Comparison of ENCODE assay signal across 12 mouse cellular contexts in the genomic region with DNA sequence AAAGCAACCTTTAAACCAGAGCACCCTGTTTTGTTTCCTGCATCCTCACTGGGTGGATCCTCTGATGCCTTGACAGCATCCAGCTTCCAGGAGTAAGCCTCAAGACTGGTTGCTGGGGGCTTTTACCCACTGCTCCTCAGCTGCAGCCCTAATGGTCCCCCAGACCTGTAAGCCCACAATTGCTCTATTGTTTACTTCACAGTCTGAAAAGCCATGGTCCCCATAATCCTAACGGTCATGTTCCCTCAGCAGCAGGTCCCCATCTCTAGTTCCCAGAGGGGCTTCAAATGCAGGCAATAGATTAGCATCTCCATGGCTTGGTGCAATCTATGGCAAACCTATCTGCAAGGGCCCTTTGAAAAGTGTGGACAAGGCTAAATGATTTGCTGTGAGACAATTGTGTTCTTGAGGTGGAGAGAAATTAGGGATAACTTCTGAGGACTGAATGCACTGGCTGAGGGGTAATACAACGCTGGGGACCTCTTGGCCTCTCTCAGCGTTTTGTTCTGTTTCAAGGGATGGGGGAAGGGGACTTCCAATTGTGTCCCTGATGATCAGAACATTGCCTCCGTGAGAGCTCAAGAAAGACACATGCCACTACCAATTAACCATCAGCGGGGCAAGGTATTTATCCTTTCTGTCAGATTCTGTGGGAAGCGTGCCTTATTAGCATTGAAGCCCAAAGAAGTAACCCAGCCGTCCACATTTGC.
DNase-seq lines count a peak whose midpoint lies in the region; ATAC-seq and TF ChIP-seq lines count a peak whose summit lies in the region.
"Had no signal": no experiment of that assay in that cellular context is flagged by ENCODE, and none has a peak within 500 bp of the region (broad histone marks: within the 10 kb centered on the region; RNA-seq: fewer than 3 reads in every experiment).

No protein-coding gene starts in this region.

- no peak overlapping the region for H3K9ac ChIP-seq in heart, adult 2 months (ENCODE audit: low read depth, low read length)
- H3K9ac ChIP-seq in liver, adult 2 months (ENCODE audit: low read depth, low read length) = no peak overlapping the region
- no peak overlapping the region for H3K9ac ChIP-seq in liver, embryonic 12.5 days
- no peak overlapping the region for H3K9ac ChIP-seq in embryonic facial prominence, embryonic 14.5 days (ENCODE audit: low read depth, low read length)
- H3K9ac ChIP-seq: embryonic facial prominence, embryonic 15.5 days; limb, embryonic 15.5 days; lung, embryonic 14.5 days had no signal

- H3K27ac ChIP-seq in heart, adult 2 months = peak overlapping the region; percentile 67
- H3K27ac ChIP-seq in liver, adult 2 months (replicated peaks; ENCODE audit: insufficient read depth, low read depth, low read length) = peak overlapping the region; percentile 62
- no peak overlapping the region for H3K27ac ChIP-seq in liver, embryonic 12.5 days
- no peak overlapping the region for H3K27ac ChIP-seq in embryonic facial prominence, embryonic 14.5 days (replicated peaks; ENCODE audit: low read depth, low read length)
- H3K27ac ChIP-seq: embryonic facial prominence, embryonic 15.5 days; limb, embryonic 15.5 days had no signal

- no peak for TF ChIP-seq CTCF in heart, adult 2 months (IDR thresholded peaks at IDR 0.05)
- TF ChIP-seq CTCF in liver, adult 2 months (IDR thresholded peaks at IDR 0.05; ENCODE audit: low read depth, low read length) = no peak

- no peak for DNase-seq in heart, adult 2 months
- no peak for DNase-seq in heart, postnatal 4 days
- DNase-seq in liver, adult 2 months (ENCODE audit: extremely low read depth, low read depth, low spot score) = no peak
- DNase-seq in embryo, embryonic 10 days (ENCODE audit: low spot score) = peak; percentile 65
- peak; percentile 41 for DNase-seq in embryonic facial prominence, embryonic 14.5 days (ENCODE audit: low spot score)
- DNase-seq in left cerebral cortex, postnatal 4 days = no peak
- DNase-seq: right cerebral cortex, postnatal 14 days had no signal

- no peaks in the 10 kb centered on the region for H3K27me3 ChIP-seq in heart, adult 2 months (ENCODE audit: control insufficient read depth, insufficient read depth, low read length)
- H3K27me3 ChIP-seq in liver, adult 2 months (ENCODE audit: control insufficient read depth, insufficient read depth, low read length) = no peaks in the 10 kb centered on the region
- peaks cover 6% of the 10 kb centered on the region; the same call in 1 of the 2 replicates for H3K27me3 ChIP-seq in liver, embryonic 12.5 days (replicated peaks)
- H3K27me3 ChIP-seq in embryonic facial prominence, embryonic 14.5 days (replicated peaks; ENCODE audit: control insufficient read depth, insufficient read depth, low read length) = no peaks in the 10 kb centered on the region

- H3K9me3 ChIP-seq in liver, embryonic 12.5 days (replicated peaks) = no peaks in the 10 kb centered on the region
- H3K9me3 ChIP-seq in embryonic facial prominence, embryonic 14.5 days (ENCODE audit: control insufficient read depth, low read length) = no peaks in the 10 kb centered on the region
- H3K9me3 ChIP-seq: embryonic facial prominence, embryonic 15.5 days; limb, embryonic 15.5 days had no signal

- H3K4me3 ChIP-seq in heart, adult 2 months = no peak overlapping the region
- no peak overlapping the region for H3K4me3 ChIP-seq in liver, adult 2 months (ENCODE audit: insufficient read depth, low read depth, low read length)
- no peak overlapping the region for H3K4me3 ChIP-seq in liver, embryonic 12.5 days
- H3K4me3 ChIP-seq in embryonic facial prominence, embryonic 14.5 days (ENCODE audit: low read depth, low read length) = no peak overlapping the region
- H3K4me3 ChIP-seq: embryonic facial prominence, embryonic 15.5 days; limb, embryonic 15.5 days had no signal

- no peak overlapping the region for H3K4me2 ChIP-seq in liver, embryonic 12.5 days
- H3K4me2 ChIP-seq in embryonic facial prominence, embryonic 14.5 days (ENCODE audit: low read depth, low read length) = no peak overlapping the region
- H3K4me2 ChIP-seq: embryonic facial prominence, embryonic 15.5 days; limb, embryonic 15.5 days; lung, embryonic 14.5 days had no signal

- no peak for TF ChIP-seq POLR2A in heart, adult 2 months (IDR thresholded peaks at IDR 0.05; ENCODE audit: insufficient read depth, low read depth, low read length)
- no peak for TF ChIP-seq POLR2A in liver, adult 2 months (IDR thresholded peaks at IDR 0.05; ENCODE audit: extremely low read depth, insufficient read depth, low read length)

- no peak for TF ChIP-seq EP300 in heart, adult 2 months (IDR thresholded peaks at IDR 0.05; ENCODE audit: insufficient read depth, low read depth, low read length)

- H3K36me3 ChIP-seq in heart, adult 2 months (ENCODE audit: control insufficient read depth, insufficient read depth, low read length) = peaks cover 2% of the 10 kb centered on the region
- H3K36me3 ChIP-seq in liver, adult 2 months (ENCODE audit: control insufficient read depth, insufficient read depth, low read length) = no peaks in the 10 kb centered on the region
- no peaks in the 10 kb centered on the region for H3K36me3 ChIP-seq in liver, embryonic 12.5 days
- no peaks in the 10 kb centered on the region for H3K36me3 ChIP-seq in embryonic facial prominence, embryonic 14.5 days (ENCODE audit: control insufficient read depth, insufficient read depth, low read length)
- H3K36me3 ChIP-seq: embryonic facial prominence, embryonic 15.5 days; G1E; limb, embryonic 15.5 days had no signal

- no peaks in the 10 kb centered on the region for H3K79me2 ChIP-seq in heart, adult 2 months (replicated peaks; ENCODE audit: control insufficient read depth, insufficient read depth, low read length)
- no peaks in the 10 kb centered on the region for H3K79me2 ChIP-seq in liver, adult 2 months (ENCODE audit: control insufficient read depth, insufficient read depth, low read length)

- H3K4me1 ChIP-seq in heart, adult 2 months (ENCODE audit: control insufficient read depth, insufficient read depth, low read length) = peaks cover 10% of the 10 kb centered on the region
- H3K4me1 ChIP-seq in liver, adult 2 months (ENCODE audit: control insufficient read depth, insufficient read depth, low read length) = peaks cover 3% of the 10 kb centered on the region; the same call in 1 of the 2 replicates
- H3K4me1 ChIP-seq in liver, embryonic 12.5 days = 0 out of 2 replicates have a peak, but pooled peaks cover 7% of the 10 kb centered on the region
- H3K4me1 ChIP-seq in embryonic facial prominence, embryonic 14.5 days (ENCODE audit: control insufficient read depth, insufficient read depth, low read length) = no peaks in the 10 kb centered on the region
- H3K4me1 ChIP-seq: embryonic facial prominence, embryonic 15.5 days; limb, embryonic 15.5 days had no signal

- intact Hi-C loops in heart, adult 2 months (cut with DNase I) = loop anchor here (2.0 to 5.0 kb wide), 2 partner anchors 17 to 339 kb away; a partner anchor contains a TSS
- intact Hi-C loops in left cerebral cortex, postnatal 4 days (cut with DNase I) = no loop called here

- no peak for ATAC-seq in liver, embryonic 12.5 days
- ATAC-seq in embryonic facial prominence, embryonic 14.5 days (ENCODE audit: low read depth) = peak; percentile 60; the same call in 1 of the 2 replicates

- 78% methylated on average over 7 of the region's 7 CpGs for WGBS in heart, adult 2 months
- WGBS in liver, adult 2 months = 72% methylated on average over 7 of the region's 7 CpGs
- 54% methylated on average over 7 of the region's 7 CpGs for WGBS in liver, embryonic 12.5 days (ENCODE audit: insufficient replicate concordance)
- 37% methylated on average over 7 of the region's 7 CpGs for WGBS in embryonic facial prominence, embryonic 14.5 days

Comparison
In these comparisons a context has a peak if more than half of its experiments do, and no peak if none do; other contexts are left out.
1. H3K27ac ChIP-seq: peak in heart, adult 2 months (single experiment) and liver, adult 2 months (single experiment); none in liver, embryonic 12.5 days (single experiment) and embryonic facial prominence, embryonic 14.5 days (single experiment).
2. DNase-seq: peak in embryo, embryonic 10 days (single experiment) and embryonic facial prominence, embryonic 14.5 days (single experiment); none in heart, adult 2 months (0 of 2), heart, postnatal 4 days (single experiment), liver, adult 2 months (single experiment) and left cerebral cortex, postnatal 4 days (single experiment).